Mouse (Mus musculus) left cerebral cortex, postnatal 14 days (tissue): ENCODE data around the gene Rex1bd. TPM values are rescaled to one million over a fixed set of nuclear protein-coding genes. Genes with fewer than 3 reads are reported as not detected.

Source experiments
- DNase-seq, 2 experiments: peaks; one replicate each; pipeline ENCODE4 v3.0.0; 2021 to 2022; ENCODE audit warnings: low spot score in 2 of 2, mixed read lengths in 1 of 2
- intact Hi-C: fragments of 180-260 bp; cut with DNase I; formaldehyde crosslinking; loops from one replicate; pipeline ENCODE4 v1.15.1; 2025
- total RNA-seq, 2 experiments: library from RNA; stranded (reverse); gene quantifications; 2 replicates each; pipeline ENCODE4 v1.2.3; 2021

Rex1bd gene
- total RNA-seq, 2 experiments from 2014 or later: 96.6 to 99.7 TPM

GRCm38 (mm10) chr8:70488931-70489470 lies 17.6 kb downstream of the Rex1bd start:
- intact Hi-C loops: no loop called here
- DNase-seq: no peak

- intact Hi-C loops: no loop called here
- DNase-seq: no peak
Measured at GRCm38 (mm10) chr8:70487993-70488796, 18.4 kb downstream of the Rex1bd start.

GRCm38 (mm10) chr8:70486941-70487520 lies 19.5 kb downstream of the Rex1bd start, which contains the start of gene Tmem59l:
Tmem59l (minus strand) TSS chr8:70487358.
- intact Hi-C loops: no loop called here
- peak in 1 of 2 experiments; percentile 66 for DNase-seq

- intact Hi-C loops: no loop called here
Measured at GRCm38 (mm10) chr8:70486191-70486681, 20.3 kb downstream of the Rex1bd start.

GRCm38 (mm10) chr8:70482943-70483342 lies 23.6 kb downstream of the Rex1bd start:
- DNase-seq: no peak
- intact Hi-C loops: no loop called here

More at GRCm38 (mm10) chr8:70486191-70486681, 20.3 kb downstream of the Rex1bd start:
- no peak for DNase-seq

GRCm38 (mm10) chr8:70481908-70482307 lies 24.6 kb downstream of the Rex1bd start:
- DNase-seq: peak; percentile 71 to 94
- intact Hi-C loops: no loop called here

- DNase-seq: no peak
- intact Hi-C loops: no loop called here
Measured at GRCm38 (mm10) chr8:70477269-70477982, 29.1 kb downstream of the Rex1bd start.

GRCm38 (mm10) chr8:70476333-70477268 lies 30.0 kb downstream of the Rex1bd start, which contains the start of gene Klhl26:
Klhl26 (minus strand) TSS chr8:70476968.
- intact Hi-C loops: no loop called here

GRCm38 (mm10) chr8:70471856-70472255 lies 34.7 kb downstream of the Rex1bd start:
- intact Hi-C loops: no loop called here
- no peak for DNase-seq

More at GRCm38 (mm10) chr8:70476333-70477268, 30.0 kb downstream of the Rex1bd start, which contains the start of gene Klhl26:
- peak; percentile 88 to 90 for DNase-seq

GRCm38 (mm10) chr8:70469938-70470337 lies 36.6 kb downstream of the Rex1bd start:
- no peak for DNase-seq
- intact Hi-C loops: no loop called here

- intact Hi-C loops: no loop called here
- no peak for DNase-seq
Measured at GRCm38 (mm10) chr8:70469295-70469916, 37.1 kb downstream of the Rex1bd start.

GRCm38 (mm10) chr8:70468733-70469132 lies 37.8 kb downstream of the Rex1bd start:
- DNase-seq: no peak

GRCm38 (mm10) chr8:70467907-70468306 lies 38.6 kb downstream of the Rex1bd start:
- intact Hi-C loops: no loop called here
- no peak for DNase-seq

More at GRCm38 (mm10) chr8:70468733-70469132, 37.8 kb downstream of the Rex1bd start:
- intact Hi-C loops: no loop called here

- no peak for DNase-seq
- intact Hi-C loops: no loop called here
Measured at GRCm38 (mm10) chr8:70467229-70467725, 39.3 kb downstream of the Rex1bd start.

GRCm38 (mm10) chr8:70466771-70467170 lies 39.8 kb downstream of the Rex1bd start:
- no peak for DNase-seq
- intact Hi-C loops: no loop called here

GRCm38 (mm10) chr8:70466305-70466704 lies 40.2 kb downstream of the Rex1bd start:
- intact Hi-C loops: no loop called here
- DNase-seq: no peak

- no peak for DNase-seq
- intact Hi-C loops: no loop called here
Measured at GRCm38 (mm10) chr8:70465701-70466100, 40.9 kb downstream of the Rex1bd start.

- intact Hi-C loops: no loop called here
- DNase-seq: no peak
Measured at GRCm38 (mm10) chr8:70464162-70464561, 42.4 kb downstream of the Rex1bd start.
